ENCODE assay signal across 21 mouse cellular contexts in the genomic region with DNA sequence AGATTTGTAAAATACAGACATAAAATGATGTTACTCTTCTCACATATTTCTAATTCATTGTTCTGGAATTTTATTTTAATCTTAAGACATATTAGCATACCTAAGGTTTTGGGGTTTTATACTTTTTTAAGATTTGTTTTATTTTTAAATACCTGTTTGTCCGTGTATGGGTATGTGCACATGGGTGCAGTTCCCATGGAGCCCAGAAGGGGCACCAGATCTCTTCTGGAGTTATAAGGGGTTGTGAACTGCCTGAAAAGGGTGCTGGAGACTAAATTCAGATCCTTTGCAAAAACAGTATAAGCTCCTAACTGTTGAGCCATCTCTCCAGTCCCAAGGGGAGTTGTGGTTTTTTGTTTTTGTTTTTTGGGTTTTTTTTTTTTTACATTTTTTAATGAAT.
DNase-seq lines count a peak whose midpoint lies in the region; ATAC-seq and TF ChIP-seq lines count a peak whose summit lies in the region.
"Had no signal": no experiment of that assay in that cellular context is flagged by ENCODE, and none has a peak within 500 bp of the region (broad histone marks: within the 10 kb centered on the region; RNA-seq: fewer than 3 reads in every experiment).

No protein-coding gene starts in this region.

- no peak overlapping the region for H3K27ac ChIP-seq in left cerebral cortex, adult 2 months
- H3K27ac ChIP-seq in forebrain, embryonic 13.5 days, result no peak overlapping the region
- H3K27ac ChIP-seq: hindbrain, embryonic 14.5 days; intestine, embryonic 15.5 days; kidney, embryonic 15.5 days; midbrain, embryonic 15.5 days; neural tube, embryonic 15.5 days; stomach, embryonic 15.5 days had no signal

- no peak overlapping the region for H3K9ac ChIP-seq in forebrain, embryonic 13.5 days
- H3K9ac ChIP-seq: heart, embryonic 12.5 days; hindbrain, embryonic 14.5 days; intestine, embryonic 15.5 days; kidney, embryonic 15.5 days; midbrain, embryonic 15.5 days; neural tube, embryonic 15.5 days; stomach, embryonic 15.5 days had no signal

- no peaks in the 10 kb centered on the region for H3K9me3 ChIP-seq in forebrain, embryonic 13.5 days (replicated peaks)
- H3K9me3 ChIP-seq: intestine, embryonic 15.5 days; kidney, embryonic 15.5 days; midbrain, embryonic 15.5 days; neural tube, embryonic 15.5 days; stomach, embryonic 15.5 days had no signal

- no peaks in the 10 kb centered on the region for H3K36me3 ChIP-seq in forebrain, embryonic 13.5 days (ENCODE audit: poor library complexity, severe bottlenecking)
- H3K36me3 ChIP-seq: heart, embryonic 12.5 days; intestine, embryonic 15.5 days; kidney, embryonic 15.5 days; midbrain, embryonic 15.5 days; neural tube, embryonic 15.5 days; stomach, embryonic 15.5 days had no signal

- intact Hi-C loops in left cerebral cortex, adult 2 months (cut with DNase I), result no loop called here
- intact Hi-C loops in left cerebral cortex, postnatal 10 days (cut with DNase I), result no loop called here

- H3K4me3 ChIP-seq in left cerebral cortex, adult 2 months, result no peak overlapping the region
- H3K4me3 ChIP-seq in forebrain, embryonic 13.5 days, result no peak overlapping the region
- H3K4me3 ChIP-seq: heart, embryonic 12.5 days; intestine, embryonic 15.5 days; kidney, embryonic 15.5 days; megakaryocyte, embryonic 14.5 days; midbrain, embryonic 15.5 days; neural tube, embryonic 15.5 days; stomach, embryonic 15.5 days had no signal

- H3K4me2 ChIP-seq in forebrain, embryonic 13.5 days, result no peak overlapping the region
- H3K4me2 ChIP-seq: heart, embryonic 12.5 days; hindbrain, embryonic 14.5 days; intestine, embryonic 15.5 days; kidney, embryonic 15.5 days; midbrain, embryonic 15.5 days; neural tube, embryonic 15.5 days; stomach, embryonic 15.5 days had no signal

- DNase-seq in CD4-positive, CD25-positive, alpha-beta regulatory T cell, adult 2 months (ENCODE audit: low read depth, low spot score), result peak; percentile 24
- DNase-seq in left cerebral cortex, adult 2 months (ENCODE audit: extremely low spot score in 1 of 2, low spot score in 2 of 2), result no peak
- DNase-seq in left cerebral cortex, postnatal 10 days (ENCODE audit: extremely low spot score in 1 of 2, low spot score in 2 of 2), result no peak
- peak; percentile 5 for DNase-seq in A20 (ENCODE audit: low read depth, low spot score)
- peak; percentile 49 for DNase-seq in R1 (ENCODE audit: low read depth, low spot score)
- DNase-seq in cerebellum, adult 11-12 months, result no peak
- DNase-seq: cerebellum, adult 2 months; gastrocnemius, postnatal 25 days; kidney, postnatal 4 days; right cerebral cortex, postnatal 25 days; thymus, adult 2 months had no signal

- no peak for ATAC-seq in CD4-positive, CD25-positive, alpha-beta regulatory T cell, adult 4 months
- ATAC-seq in forebrain, embryonic 13.5 days, result no peak
- ATAC-seq: intestine, embryonic 15.5 days; midbrain, embryonic 15.5 days had no signal

- 100% methylated on average over 1 of the region's 1 CpGs for WGBS in forebrain, embryonic 13.5 days

- no peaks in the 10 kb centered on the region for H3K27me3 ChIP-seq in forebrain, embryonic 13.5 days
- H3K27me3 ChIP-seq: heart, embryonic 12.5 days; intestine, embryonic 15.5 days; kidney, embryonic 15.5 days; megakaryocyte, embryonic 14.5 days; midbrain, embryonic 15.5 days; neural tube, embryonic 15.5 days; stomach, embryonic 15.5 days had no signal

- peaks cover 8% of the 10 kb centered on the region; the same call in 1 of the 2 replicates for H3K4me1 ChIP-seq in forebrain, embryonic 13.5 days
- H3K4me1 ChIP-seq: heart, embryonic 12.5 days; intestine, embryonic 15.5 days; stomach, embryonic 15.5 days had no signal

- TF ChIP-seq CTCF in left cerebral cortex, adult 2 months (IDR thresholded peaks at IDR 0.05), result peak; percentile 19

Comparison
In these comparisons a context has a peak if more than half of its experiments do, and no peak if none do; other contexts are left out.
1. DNase-seq: peak in CD4-positive, CD25-positive, alpha-beta regulatory T cell, adult 2 months (single experiment), A20 (single experiment) and R1 (single experiment); none in left cerebral cortex, adult 2 months (0 of 2), left cerebral cortex, postnatal 10 days (0 of 2) and cerebellum, adult 11-12 months (single experiment).